Mouse (Mus musculus): ENCODE data around the gene Id4.

Gene Id4

GRCm38 (mm10) chr13:48260690-48261278 is at the start of gene Id4:
Gene Id4, plus strand, starts transcription at chr13:48261228.
- in situ Hi-C loops (cut with MboI; ENCODE audit: unreplicated experiment in 2 of 2), result no loop called here

- in situ Hi-C loops (cut with MboI; ENCODE audit: unreplicated experiment in 2 of 2), result no loop called here
Observed at GRCm38 (mm10) chr13:48227136-48227535, 33.9 kb upstream of the Id4 start.

- in situ Hi-C loops (cut with MboI; ENCODE audit: unreplicated experiment in 2 of 2), result no loop called here
Observed at GRCm38 (mm10) chr13:48227712-48228111, 33.3 kb upstream of the Id4 start.

- in situ Hi-C loops (cut with MboI; ENCODE audit: unreplicated experiment in 2 of 2), result no loop called here
Observed at GRCm38 (mm10) chr13:48228114-48228513, 32.9 kb upstream of the Id4 start.

GRCm38 (mm10) chr13:48230996-48231395 is 30.0 kb upstream of the Id4 start:
- in situ Hi-C loops (cut with MboI; ENCODE audit: unreplicated experiment in 2 of 2), result no loop called here

- in situ Hi-C loops (cut with MboI; ENCODE audit: unreplicated experiment in 2 of 2), result no loop called here
Observed at GRCm38 (mm10) chr13:48236436-48236835, 24.6 kb upstream of the Id4 start.

GRCm38 (mm10) chr13:48236865-48237264 is 24.2 kb upstream of the Id4 start:
- in situ Hi-C loops (cut with MboI; ENCODE audit: unreplicated experiment in 2 of 2), result no loop called here

GRCm38 (mm10) chr13:48237516-48237915 is 23.5 kb upstream of the Id4 start:
- in situ Hi-C loops (cut with MboI; ENCODE audit: unreplicated experiment in 2 of 2), result no loop called here

GRCm38 (mm10) chr13:48245235-48246012 is 15.6 kb upstream of the Id4 start:
- in situ Hi-C loops (cut with MboI; ENCODE audit: unreplicated experiment in 2 of 2), result no loop called here

GRCm38 (mm10) chr13:48252559-48252958 is 8.5 kb upstream of the Id4 start:
- in situ Hi-C loops (cut with MboI; ENCODE audit: unreplicated experiment in 2 of 2), result no loop called here

- in situ Hi-C loops (cut with MboI; ENCODE audit: unreplicated experiment in 2 of 2), result no loop called here
Observed at GRCm38 (mm10) chr13:48255026-48255425, 6.0 kb upstream of the Id4 start.

- in situ Hi-C loops (cut with MboI; ENCODE audit: unreplicated experiment in 2 of 2), result no loop called here
Observed at GRCm38 (mm10) chr13:48261341-48262221, 553 bp downstream of the Id4 start.

- in situ Hi-C loops (cut with MboI; ENCODE audit: unreplicated experiment in 2 of 2), result no loop called here
Observed at GRCm38 (mm10) chr13:48262451-48262969, 1.5 kb downstream of the Id4 start.

GRCm38 (mm10) chr13:48265029-48265428 is 4.0 kb downstream of the Id4 start:
- in situ Hi-C loops (cut with MboI; ENCODE audit: unreplicated experiment in 2 of 2), result no loop called here

- in situ Hi-C loops (cut with MboI; ENCODE audit: unreplicated experiment in 2 of 2), result no loop called here
Observed at GRCm38 (mm10) chr13:48273451-48274069, 12.5 kb downstream of the Id4 start.

GRCm38 (mm10) chr13:48274107-48274506 is 13.1 kb downstream of the Id4 start:
- in situ Hi-C loops (cut with MboI; ENCODE audit: unreplicated experiment in 2 of 2), result no loop called here

GRCm38 (mm10) chr13:48276981-48277380 is 16.0 kb downstream of the Id4 start:
- in situ Hi-C loops (cut with MboI; ENCODE audit: unreplicated experiment in 2 of 2), result no loop called here

- in situ Hi-C loops (cut with MboI; ENCODE audit: unreplicated experiment in 2 of 2), result no loop called here
Observed at GRCm38 (mm10) chr13:48284426-48284825, 23.4 kb downstream of the Id4 start.

GRCm38 (mm10) chr13:48284918-48285693 is 24.1 kb downstream of the Id4 start:
- in situ Hi-C loops (cut with MboI; ENCODE audit: unreplicated experiment in 2 of 2), result no loop called here

GRCm38 (mm10) chr13:48290427-48290826 is 29.4 kb downstream of the Id4 start:
- in situ Hi-C loops (cut with MboI; ENCODE audit: unreplicated experiment in 2 of 2), result no loop called here
